ENCODE assay signal across 25 mouse cellular contexts in the genomic region with DNA sequence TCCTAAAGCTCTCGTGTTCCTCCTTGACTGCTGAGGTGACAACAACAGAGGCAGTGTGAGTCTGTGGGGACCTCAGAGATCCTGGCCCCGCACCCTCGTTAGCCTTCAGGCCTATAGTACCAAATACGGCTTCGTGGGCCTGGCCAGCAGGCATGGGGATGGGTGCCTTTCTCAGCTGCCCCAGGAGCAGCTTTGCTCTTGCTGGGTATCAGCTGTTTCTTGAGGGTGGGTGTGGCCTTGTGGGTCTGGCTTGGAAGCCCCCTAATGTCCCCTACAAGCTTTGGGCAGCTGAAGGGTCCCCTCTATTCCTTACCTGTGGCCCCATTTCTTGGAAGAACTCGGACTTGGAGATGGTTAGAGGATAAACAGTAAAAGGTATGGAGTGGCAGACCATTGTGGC. TPM values are rescaled to one million over a fixed set of nuclear protein-coding genes. Genes with fewer than 3 reads are reported as not detected.
DNase-seq lines count a peak whose midpoint lies in the region; ATAC-seq and TF ChIP-seq lines count a peak whose summit lies in the region.
"Had no signal": no experiment of that assay in that cellular context is flagged by ENCODE, and none has a peak within 500 bp of the region (broad histone marks: within the 10 kb centered on the region; RNA-seq: fewer than 3 reads in every experiment).

No protein-coding gene starts in this region.

- H3K4me2 ChIP-seq in heart, embryonic 15.5 days = peak overlapping the region; percentile 44; the same call in 1 of the 2 replicates
- no peak overlapping the region for H3K4me2 ChIP-seq in neural tube, embryonic 13.5 days
- H3K4me2 ChIP-seq in neural tube, embryonic 15.5 days = no peak overlapping the region
- H3K4me2 ChIP-seq: liver, embryonic 12.5 days; midbrain, embryonic 12.5 days had no signal

- no peak for ATAC-seq in heart, embryonic 15.5 days (replicated peaks; ENCODE audit: insufficient number of reproducible peaks, insufficient read depth, low FRiP score, low read depth)
- ATAC-seq in neural tube, embryonic 13.5 days (ENCODE audit: low read depth) = no peak
- no peak for ATAC-seq in neural tube, embryonic 15.5 days (ENCODE audit: low FRiP score)
- ATAC-seq: forebrain, embryonic 16.5 days; intestine, postnatal 0 days; liver, embryonic 12.5 days; liver, postnatal 0 days had no signal

- DNase-seq in cerebellum, adult 2 months = peak in 1 of 2 experiments; percentile 51
- no peak for DNase-seq in cerebellum, adult 9-10 months
- DNase-seq in heart, adult 2 months = no peak
- DNase-seq in heart, adult 11 months = no peak
- DNase-seq in heart, postnatal 36 days = no peak
- DNase-seq: adrenal gland, adult 8-10 months; kidney, adult 9 months; kidney, postnatal 10 days; layer of hippocampus, postnatal 36 days; liver, postnatal 0 days; lung, postnatal 4 days; retina, postnatal 1 day; right cerebral cortex, postnatal 14 days; thymus, postnatal 4 days had no signal

- no peaks in the 10 kb centered on the region for H3K9me3 ChIP-seq in heart, embryonic 15.5 days (replicated peaks)
- H3K9me3 ChIP-seq in neural tube, embryonic 13.5 days = no peaks in the 10 kb centered on the region
- H3K9me3 ChIP-seq in neural tube, embryonic 15.5 days (replicated peaks) = no peaks in the 10 kb centered on the region
- H3K9me3 ChIP-seq: G1E; hindbrain, embryonic 10.5 days; liver, embryonic 12.5 days; megakaryocyte, embryonic 14.5 days; midbrain, embryonic 12.5 days had no signal

- H3K79me2 ChIP-seq in heart, adult 2 months (replicated peaks; ENCODE audit: control insufficient read depth, insufficient read depth, low read length) = no peaks in the 10 kb centered on the region

- TF ChIP-seq EP300 in heart, adult 2 months (IDR thresholded peaks at IDR 0.05; ENCODE audit: insufficient read depth, low read depth, low read length) = no peak

- no peaks in the 10 kb centered on the region for H3K27me3 ChIP-seq in cerebellum, adult 2 months (ENCODE audit: control insufficient read depth, insufficient read depth, low read length)
- H3K27me3 ChIP-seq in heart, adult 2 months (ENCODE audit: control insufficient read depth, insufficient read depth, low read length) = no peaks in the 10 kb centered on the region
- peaks cover 42% of the 10 kb centered on the region for H3K27me3 ChIP-seq in heart, embryonic 15.5 days
- peaks cover 47% of the 10 kb centered on the region for H3K27me3 ChIP-seq in neural tube, embryonic 13.5 days
- peaks cover 34% of the 10 kb centered on the region for H3K27me3 ChIP-seq in neural tube, embryonic 15.5 days (replicated peaks)

- TF ChIP-seq POLR2A in cerebellum, adult 2 months (IDR thresholded peaks at IDR 0.05; ENCODE audit: borderline replicate concordance, insufficient read depth, low read length) = no peak
- no peak for TF ChIP-seq POLR2A in heart, adult 2 months (IDR thresholded peaks at IDR 0.05; ENCODE audit: insufficient read depth, low read depth, low read length)

- intact Hi-C loops in heart, adult 2 months (cut with DNase I) = no loop called here
- intact Hi-C loops in heart, postnatal 36 days (cut with DNase I) = loop anchor here (5.0 kb wide), 1 partner anchor 49 kb away; no protein-coding TSS in a partner anchor

- H3K27ac ChIP-seq in cerebellum, adult 2 months (ENCODE audit: insufficient read depth, low read length) = peak overlapping the region; percentile 90
- peak overlapping the region; percentile 55 for H3K27ac ChIP-seq in heart, adult 2 months
- peak overlapping the region; percentile 93 for H3K27ac ChIP-seq in heart, embryonic 15.5 days
- H3K27ac ChIP-seq in neural tube, embryonic 13.5 days (replicated peaks) = 0 out of 2 replicates have a peak overlapping the region, but pooled peaks have one; percentile 49
- H3K27ac ChIP-seq in neural tube, embryonic 15.5 days (replicated peaks) = no peak overlapping the region
- H3K27ac ChIP-seq: hindbrain, embryonic 10.5 days; liver, embryonic 12.5 days; midbrain, embryonic 12.5 days had no signal

- 30% methylated on average over 6 of the region's 6 CpGs for WGBS in cerebellum, adult 2 months
- WGBS in heart, adult 2 months = 72% methylated on average over 6 of the region's 6 CpGs
- 89% methylated on average over 6 of the region's 6 CpGs for WGBS in heart, embryonic 15.5 days
- WGBS in neural tube, embryonic 13.5 days = 79% methylated on average over 6 of the region's 6 CpGs
- WGBS in neural tube, embryonic 15.5 days = 88% methylated on average over 6 of the region's 6 CpGs

- no peak for TF ChIP-seq CTCF in cerebellum, adult 2 months (IDR thresholded peaks at IDR 0.05; ENCODE audit: borderline replicate concordance, insufficient read depth, low read depth, low read length)
- TF ChIP-seq CTCF in heart, adult 2 months (IDR thresholded peaks at IDR 0.05) = no peak

- H3K36me3 ChIP-seq in heart, adult 2 months (ENCODE audit: control insufficient read depth, insufficient read depth, low read length) = no peaks in the 10 kb centered on the region
- no peaks in the 10 kb centered on the region for H3K36me3 ChIP-seq in heart, embryonic 15.5 days
- no peaks in the 10 kb centered on the region for H3K36me3 ChIP-seq in neural tube, embryonic 13.5 days
- no peaks in the 10 kb centered on the region for H3K36me3 ChIP-seq in neural tube, embryonic 15.5 days
- H3K36me3 ChIP-seq: G1E; hindbrain, embryonic 10.5 days; liver, embryonic 12.5 days; midbrain, embryonic 12.5 days had no signal

- H3K9ac ChIP-seq in heart, adult 2 months (ENCODE audit: low read depth, low read length) = no peak overlapping the region
- H3K9ac ChIP-seq in heart, embryonic 15.5 days = 0 out of 2 replicates have a peak overlapping the region, but pooled peaks have one; percentile 21
- no peak overlapping the region for H3K9ac ChIP-seq in neural tube, embryonic 13.5 days
- no peak overlapping the region for H3K9ac ChIP-seq in neural tube, embryonic 15.5 days (replicated peaks)
- H3K9ac ChIP-seq: liver, embryonic 12.5 days; liver, postnatal 0 days; midbrain, embryonic 12.5 days had no signal

- peaks cover 50% of the 10 kb centered on the region for H3K4me1 ChIP-seq in cerebellum, adult 2 months (ENCODE audit: control insufficient read depth, insufficient read depth, low read length)
- H3K4me1 ChIP-seq in heart, adult 2 months (ENCODE audit: control insufficient read depth, insufficient read depth, low read length) = peaks cover 4% of the 10 kb centered on the region; the same call in 1 of the 2 replicates
- H3K4me1 ChIP-seq in heart, embryonic 15.5 days (replicated peaks) = peaks cover 72% of the 10 kb centered on the region
- H3K4me1 ChIP-seq in neural tube, embryonic 13.5 days (replicated peaks) = peaks cover 68% of the 10 kb centered on the region
- H3K4me1 ChIP-seq in neural tube, embryonic 15.5 days = peaks cover 54% of the 10 kb centered on the region

- H3K4me3 ChIP-seq in cerebellum, adult 2 months (replicated peaks; ENCODE audit: insufficient read depth, low read depth, low read length) = peak overlapping the region; percentile 24
- no peak overlapping the region for H3K4me3 ChIP-seq in heart, adult 2 months
- no peak overlapping the region for H3K4me3 ChIP-seq in heart, embryonic 15.5 days
- no peak overlapping the region for H3K4me3 ChIP-seq in neural tube, embryonic 13.5 days
- H3K4me3 ChIP-seq in neural tube, embryonic 15.5 days (replicated peaks) = no peak overlapping the region
- H3K4me3 ChIP-seq: erythroblast, embryonic 14.5 days; hindbrain, embryonic 10.5 days; liver, embryonic 12.5 days; megakaryocyte, embryonic 14.5 days; midbrain, embryonic 12.5 days had no signal

RNA-seq across cellular contexts. Expression of gene Kcnj12, which starts 4.0 kb away (rescaled TPM):
- 80.1 and 87.2 TPM in 2 replicates for polyA plus RNA-seq in cerebellum, adult 2 months (2012; rRNA removed)
- total RNA-seq in heart, adult 2 months (2021) = 10 to 100 TPM; 26.7 to 35.7 TPM
- polyA plus RNA-seq in heart, adult 2 months (2012; rRNA removed) = 29.5 and 42.6 TPM in 2 replicates
- 5.5 TPM in 2 replicates for polyA plus RNA-seq in heart, embryonic 15.5 days (2015; fragmentation: Nextera tagmentation; extraction: Ambion mirVana)
- total RNA-seq in heart, postnatal 36 days (2021) = 10 to 100 TPM; 22.8 to 24.9 TPM
- polyA plus RNA-seq in neural tube, embryonic 13.5 days (2015; fragmentation: Nextera tagmentation; extraction: Ambion mirVana) = 7.8 and 8.1 TPM in 2 replicates
- polyA plus RNA-seq in neural tube, embryonic 15.5 days (2015; fragmentation: Nextera tagmentation; extraction: Ambion mirVana) = 3.2 and 3.8 TPM in 2 replicates
- total RNA-seq: G1E had no signal
- polyA plus RNA-seq: G1E; liver, postnatal 0 days had no signal
